Mouse (Mus musculus) hindbrain, embryonic 14.5 days (tissue): Measurements from ENCODE around the gene Nr2c2ap. TPM values are rescaled to one million over a fixed set of nuclear protein-coding genes. Genes with fewer than 3 reads are reported as not detected.

Source experiments
- microRNA-seq: library from miRNA; unstranded; fragments of <30 nt; microRNA quantifications from one replicate; pipeline ENCODE4, GENCODE M21; 2016
- polyA plus RNA-seq: library from polyadenylated mRNA; unstranded; fragments of >200 nt; fragmentation: Nextera tagmentation; extraction: Ambion mirVana; gene quantifications from 2 replicates; pipeline ENCODE4 v1.2.1, GENCODE M21; 2014

Gene Nr2c2ap
- polyA plus RNA-seq, 1 experiment from 2014 or later, result 29.5 TPM

Small RNA genes within 50 kb of the gene (microRNA-seq; reads per million reads assigned to microRNA genes)
- 4.5 reads per million, percentile 20 among the genes with 10 or more reads in this experiment for gene Mir7066

Other genes with a start within 250 kb of the Nr2c2ap start
- 4.1 and 4.2 TPM in 2 replicates for gene Cilp2, start 243.6 kb upstream of the Nr2c2ap start, polyA plus RNA-seq
- 4.6 and 4.7 TPM in 2 replicates for gene Tssk6, start 229.1 kb upstream of the Nr2c2ap start, polyA plus RNA-seq
- gene Ndufa13, start 228.8 kb upstream of the Nr2c2ap start, polyA plus RNA-seq, result 201 and 213 TPM in 2 replicates
- gene Yjefn3, start 228.6 kb upstream of the Nr2c2ap start, polyA plus RNA-seq, result 11.0 and 12.3 TPM in 2 replicates
- gene Gatad2a, start 134.9 kb upstream of the Nr2c2ap start, polyA plus RNA-seq, result 26.4 and 26.5 TPM in 2 replicates
- 69.3 and 69.4 TPM in 2 replicates for gene Mau2, start 88.6 kb upstream of the Nr2c2ap start, polyA plus RNA-seq
- 40.3 and 44.8 TPM in 2 replicates for gene Sugp1, start 88.5 kb upstream of the Nr2c2ap start, polyA plus RNA-seq
- gene Tm6sf2, start 58.4 kb upstream of the Nr2c2ap start, polyA plus RNA-seq, result 1.0 and 1.9 TPM in 2 replicates
- gene Hapln4, start 47.9 kb upstream of the Nr2c2ap start, polyA plus RNA-seq, result 0.80 and 1.1 TPM in 2 replicates
- gene Ncan, start 10.5 kb upstream of the Nr2c2ap start, polyA plus RNA-seq, result 141 and 152 TPM in 2 replicates
- gene Rfxank, start 7.8 kb downstream of the Nr2c2ap start, polyA plus RNA-seq, result 7.2 and 8.2 TPM in 2 replicates
- gene Borcs8, start 8.2 kb downstream of the Nr2c2ap start, polyA plus RNA-seq, result 62.1 and 62.7 TPM in 2 replicates
- gene Mef2b, start 8.4 kb downstream of the Nr2c2ap start, polyA plus RNA-seq, result 0.73 and 0.83 TPM in 2 replicates
- 37.4 and 39.9 TPM in 2 replicates for gene Tmem161a, start 41.0 kb downstream of the Nr2c2ap start, polyA plus RNA-seq
- gene Slc25a42, start 81.0 kb downstream of the Nr2c2ap start, polyA plus RNA-seq, result 6.5 and 6.9 TPM in 2 replicates
- 77.8 and 78.8 TPM in 2 replicates for gene Sugp2, start 102.9 kb downstream of the Nr2c2ap start, polyA plus RNA-seq
- gene Armc6, start 103.1 kb downstream of the Nr2c2ap start, polyA plus RNA-seq, result 97.6 and 102 TPM in 2 replicates
- 23.5 and 25.1 TPM in 2 replicates for gene Homer3, start 151.5 kb downstream of the Nr2c2ap start, polyA plus RNA-seq
- gene Ddx49, start 171.2 kb downstream of the Nr2c2ap start, polyA plus RNA-seq, result 41.8 and 42.5 TPM in 2 replicates
- gene Cope, start 171.2 kb downstream of the Nr2c2ap start, polyA plus RNA-seq, result 256 and 288 TPM in 2 replicates
- gene Cers1, start 184.4 kb downstream of the Nr2c2ap start, polyA plus RNA-seq, result 42.9 TPM in 2 replicates
- gene Gdf1, start 198.5 kb downstream of the Nr2c2ap start, polyA plus RNA-seq, result 0.23 and 3.2 TPM in 2 replicates
- 17.3 and 17.9 TPM in 2 replicates for gene Upf1, start 221.9 kb downstream of the Nr2c2ap start, polyA plus RNA-seq
- 0.10 and 0.27 TPM in 2 replicates for gene Comp, start 242.2 kb downstream of the Nr2c2ap start, polyA plus RNA-seq